Mouse (Mus musculus) heart, embryonic 11.5 days (tissue): ENCODE data around the gene Rbbp6. TPM values are rescaled to one million over a fixed set of nuclear protein-coding genes. Genes with fewer than 3 reads are reported as not detected.
A peak's percentile ranks its signal among the peaks of the same experiment; 100 is the strongest.

Source experiments
- ATAC-seq: fragments of 200-750 bp; cut with Nextera tagmentation; replicated peaks from 2 replicates; pipeline ENCODE4 v1.8.0; 2017; ENCODE audit warnings: moderate library complexity; ENCODE audit not compliant: insufficient number of reproducible peaks, low FRiP score, low TSS enrichment
- H3K27ac ChIP-seq: fragments of 300-500 bp; sonication (generic); 2 replicates; pipeline ENCODE4 v1.5.1; 2014; ENCODE audit warnings: mild to moderate bottlenecking, low read depth, low read length
- H3K27me3 ChIP-seq: fragments of 300-500 bp; sonication (generic); 2 replicates; pipeline ENCODE4 v1.6.1; 2014; ENCODE audit warnings: mild to moderate bottlenecking, low read length, mixed read lengths; ENCODE audit not compliant: control insufficient read depth, insufficient read depth
- H3K36me3 ChIP-seq: fragments of 300-500 bp; sonication (generic); 2 replicates; pipeline ENCODE4 v1.6.1; 2014; ENCODE audit warnings: mild to moderate bottlenecking, low read length, moderate library complexity, mixed read lengths; ENCODE audit not compliant: control insufficient read depth, insufficient read depth
- H3K4me1 ChIP-seq: fragments of 300-500 bp; sonication (generic); 2 replicates; pipeline ENCODE4 v1.6.1; 2014; ENCODE audit warnings: low read length; ENCODE audit not compliant: control insufficient read depth, insufficient read depth
- H3K4me2 ChIP-seq: fragments of 300-500 bp; sonication (generic); 2 replicates; pipeline ENCODE4 v1.6.1; 2014; ENCODE audit warnings: mild to moderate bottlenecking, moderate library complexity
- H3K4me3 ChIP-seq: fragments of 300-500 bp; sonication (generic); 2 replicates; pipeline ENCODE4 v1.5.1; 2014; ENCODE audit warnings: low read depth, low read length
- H3K9ac ChIP-seq: fragments of 300-500 bp; sonication (generic); 2 replicates; pipeline ENCODE4 v1.6.1; 2014; ENCODE audit warnings: mild to moderate bottlenecking, low read depth, low read length, moderate library complexity
- H3K9me3 ChIP-seq: fragments of 300-500 bp; sonication (generic); replicated peaks from 2 replicates; pipeline ENCODE4 v1.6.1; 2016; ENCODE audit warnings: low read length; ENCODE audit not compliant: control insufficient read depth
- WGBS: fragments of 180-500 bp; shearing (Covaris S2); extraction: QIAGEN DNeasy Blood & Tissue Kit; methylation state at CpG from one replicate; pipeline ENCODE4 v1.1.7; 2014; ENCODE audit not compliant: insufficient replicate concordance; 5-methylcytosine and 5-hydroxymethylcytosine counted together
- polyA plus RNA-seq: library from polyadenylated mRNA; unstranded; fragments of >200 nt; fragmentation: Nextera tagmentation; extraction: Ambion mirVana; gene quantifications from 2 replicates; pipeline ENCODE4 v1.2.1, GENCODE M21; 2014

Rbbp6 gene
- polyA plus RNA-seq, 1 experiment from 2014 or later = 30.1 TPM

DNA sequence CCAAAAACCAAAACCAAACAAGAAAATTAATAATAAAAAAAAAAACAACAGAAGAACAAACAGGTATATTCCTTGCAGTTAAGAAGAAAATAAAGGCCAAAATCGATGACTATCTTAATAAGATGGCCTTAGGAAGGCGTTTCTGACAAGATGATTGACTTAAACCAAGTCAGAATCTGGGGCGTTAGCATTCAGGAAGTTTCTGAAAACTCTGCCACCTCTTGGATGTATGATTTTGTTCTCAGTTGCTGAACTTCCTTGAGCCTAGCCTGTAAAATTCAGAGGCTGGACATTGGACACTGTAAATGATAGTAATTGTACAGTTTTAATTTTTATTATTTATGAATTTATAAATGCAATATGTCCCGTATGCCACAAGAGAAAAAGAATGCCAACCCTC, 3.3 kb downstream of the Rbbp6 start:
- Histone ChIP-seq H3K9ac (no peak overlapping the region), H3K9me3 (no peaks in the 10 kb centered on the region), H3K36me3 (peaks cover 6% of the 10 kb centered on the region; the same call in 1 of the 2 replicates), H3K4me1 (peaks cover 15% of the 10 kb centered on the region), H3K27ac (no peak overlapping the region), H3K4me2 (peak overlapping the region; percentile 94), H3K4me3 (no peak overlapping the region; the same call in 1 of the 2 replicates), H3K27me3 (no peaks in the 10 kb centered on the region)
- no peak for ATAC-seq
- whole genome bisulfite sequencing = 64% methylated on average over 4 of the region's 4 CpGs

DNA sequence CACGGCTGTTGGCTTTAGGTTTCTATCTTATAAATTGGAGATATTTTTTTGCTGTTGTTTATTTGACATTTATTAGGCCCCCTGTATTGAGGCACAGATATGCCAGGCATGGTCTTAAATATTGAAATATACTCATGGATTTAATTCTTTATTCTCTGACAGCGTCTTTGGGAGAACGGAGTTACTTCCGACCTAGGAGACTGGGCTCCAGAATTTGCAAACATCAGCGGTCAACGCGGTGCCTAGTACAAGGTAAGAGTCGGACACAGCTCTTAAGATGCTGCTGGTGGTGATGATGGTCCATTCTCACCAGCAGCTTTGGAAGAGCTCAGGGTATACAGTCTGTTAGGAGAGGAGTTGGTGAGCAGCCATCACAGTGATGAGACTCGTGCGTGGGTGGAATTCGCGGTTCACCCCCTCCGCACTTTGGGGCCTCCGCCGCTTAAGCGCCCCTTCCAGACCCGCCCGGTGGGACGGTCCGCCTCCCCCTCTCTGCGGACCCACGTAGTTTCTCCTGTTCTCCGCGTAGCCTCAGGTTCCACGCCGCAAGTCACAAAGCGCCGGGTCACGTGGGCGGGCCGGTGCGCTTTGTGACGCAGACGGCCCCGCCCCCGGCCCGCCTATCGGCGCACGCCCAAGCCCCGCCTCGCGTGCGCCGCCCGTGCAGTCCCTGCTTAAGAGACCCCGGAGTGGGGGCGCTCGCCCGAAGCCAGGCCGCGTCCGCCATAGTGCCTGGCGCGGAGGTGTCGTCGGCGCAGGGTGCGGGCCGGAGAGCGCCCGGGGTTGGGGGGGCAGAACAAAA, 3.9 kb downstream of the Rbbp6 start:
- Histone ChIP-seq H3K27ac (peak overlapping the region; percentile 94), H3K4me1 (peaks cover 15% of the 10 kb centered on the region), H3K4me3 (peak overlapping the region; percentile 98), H3K27me3 (no peaks in the 10 kb centered on the region), H3K9ac (peak overlapping the region; percentile 100), H3K36me3 (peaks cover 6% of the 10 kb centered on the region; the same call in 1 of the 2 replicates), H3K9me3 (no peaks in the 10 kb centered on the region), H3K4me2 (peak overlapping the region; percentile 94)
- WGBS = under 1% methylated on average over 62 of the region's 62 CpGs
- peak; percentile 97 for ATAC-seq

DNA sequence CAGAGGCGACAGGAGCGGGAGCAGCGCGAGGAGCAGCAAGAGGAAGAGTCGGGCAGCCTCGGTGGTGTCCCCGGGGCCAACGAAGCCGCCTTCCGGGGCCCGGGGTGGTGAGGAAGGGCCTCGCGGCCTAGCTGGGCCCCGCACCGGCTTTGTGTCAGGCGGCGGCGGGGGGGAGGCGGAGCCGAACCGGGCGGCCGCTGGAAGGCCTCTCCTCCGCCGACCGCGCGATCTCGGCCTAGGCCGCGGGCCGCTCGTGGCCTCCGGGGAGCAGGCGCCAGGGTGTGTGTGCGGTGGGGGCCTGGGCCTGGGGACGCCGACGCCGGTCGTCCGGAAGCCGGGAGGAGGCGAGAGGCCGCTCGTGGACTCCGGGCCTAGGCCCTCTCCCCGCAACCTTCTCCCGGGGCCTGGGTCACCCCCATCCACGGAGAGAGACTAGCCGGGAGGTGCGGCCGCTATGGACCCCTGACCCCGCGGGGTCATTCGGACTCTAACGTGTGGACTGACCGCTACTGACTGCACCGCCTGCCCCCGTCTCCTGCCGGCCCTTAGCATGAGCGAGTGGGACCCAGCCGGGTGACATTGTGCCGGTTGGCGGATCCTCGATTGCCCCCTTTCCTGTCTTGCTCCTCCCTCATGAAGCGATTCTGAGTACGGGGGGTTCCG, 4.8 kb downstream of the Rbbp6 start:
- H3K9ac ChIP-seq = peak overlapping the region; percentile 100
- H3K27ac ChIP-seq = peak overlapping the region; percentile 94
- peak overlapping the region; percentile 98 for H3K4me3 ChIP-seq
- peaks cover 6% of the 10 kb centered on the region; the same call in 1 of the 2 replicates for H3K36me3 ChIP-seq
- H3K9me3 ChIP-seq = no peaks in the 10 kb centered on the region
- ATAC-seq = peak; percentile 60
- H3K4me1 ChIP-seq = peaks cover 15% of the 10 kb centered on the region
- WGBS = under 1% methylated on average over 55 of the region's 69 CpGs
- peak overlapping the region; percentile 94 for H3K4me2 ChIP-seq
- H3K27me3 ChIP-seq = no peaks in the 10 kb centered on the region

DNA sequence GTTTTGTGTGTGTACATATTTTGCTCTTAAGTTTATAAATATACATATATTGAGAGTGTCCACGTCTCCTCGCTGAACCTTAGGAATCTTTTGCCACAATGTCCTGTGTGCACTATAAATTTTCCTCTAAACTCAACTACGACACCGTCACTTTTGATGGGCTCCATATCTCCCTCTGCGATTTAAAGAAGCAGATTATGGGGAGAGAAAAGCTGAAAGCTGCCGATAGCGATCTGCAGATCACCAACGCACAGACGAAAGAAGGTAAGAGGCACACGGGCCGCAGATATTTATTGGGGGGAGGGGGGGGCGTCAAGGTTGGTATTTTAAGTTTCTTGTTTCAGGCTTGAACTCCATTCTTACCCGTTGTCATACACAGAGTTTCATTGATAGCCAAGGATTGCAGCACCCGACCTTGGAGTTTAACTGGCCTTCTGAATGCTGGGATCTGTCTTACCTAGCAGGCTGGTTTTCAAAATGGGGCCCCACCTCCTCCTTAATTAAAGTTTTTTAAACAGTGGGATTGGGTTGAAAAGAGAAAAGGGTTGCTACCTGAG, 5.5 kb downstream of the Rbbp6 start:
- Histone ChIP-seq H3K27ac (no peak overlapping the region), H3K27me3 (no peaks in the 10 kb centered on the region), H3K4me2 (peak overlapping the region; percentile 94), H3K9me3 (no peaks in the 10 kb centered on the region), H3K9ac (peak overlapping the region; percentile 100), H3K4me1 (peaks cover 15% of the 10 kb centered on the region), H3K36me3 (peaks cover 6% of the 10 kb centered on the region; the same call in 1 of the 2 replicates), H3K4me3 (peak overlapping the region; percentile 98)
- 1% methylated on average over 14 of the region's 14 CpGs for WGBS
- ATAC-seq = no peak

DNA sequence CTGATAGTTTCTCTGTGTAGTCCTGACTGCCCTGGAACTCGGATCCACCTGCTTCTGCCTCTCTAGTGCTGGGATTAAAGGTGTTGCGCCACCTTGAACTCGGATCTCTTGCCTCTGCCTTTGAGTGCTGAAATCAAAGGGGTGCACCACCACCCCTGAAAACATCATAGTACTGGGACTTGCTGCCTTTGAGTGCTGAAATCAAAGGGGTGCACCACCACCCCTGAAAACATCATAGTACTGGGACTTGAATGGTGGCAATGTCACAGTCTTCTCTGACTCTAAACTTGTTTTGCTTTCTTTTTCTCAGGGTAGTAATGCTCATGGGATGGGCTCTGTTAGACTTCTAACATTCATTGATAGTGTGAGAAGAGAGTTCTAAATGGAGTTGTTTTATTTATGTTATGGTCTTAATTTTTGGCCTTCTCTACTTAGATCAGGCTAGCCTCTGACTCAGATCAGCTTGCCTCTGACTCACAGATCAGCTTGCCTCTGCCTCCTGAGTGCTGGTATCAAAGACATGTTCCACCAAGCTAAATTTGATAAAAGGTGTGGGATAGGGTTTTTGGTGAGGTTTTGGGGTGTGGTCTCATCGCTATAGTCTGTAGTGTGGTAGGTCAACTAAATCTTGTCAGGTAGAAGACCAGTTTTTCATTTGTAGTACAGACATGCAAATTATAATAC, 6.7 kb downstream of the Rbbp6 start:
- Histone ChIP-seq H3K27ac (no peak overlapping the region), H3K9ac (no peak overlapping the region), H3K9me3 (no peaks in the 10 kb centered on the region), H3K4me1 (peaks cover 15% of the 10 kb centered on the region), H3K4me3 (peak overlapping the region; percentile 98), H3K36me3 (peaks cover 6% of the 10 kb centered on the region; the same call in 1 of the 2 replicates), H3K4me2 (peak overlapping the region; percentile 94), H3K27me3 (no peaks in the 10 kb centered on the region)
- WGBS = 78% methylated on average over 4 of the region's 4 CpGs
- no peak for ATAC-seq

DNA sequence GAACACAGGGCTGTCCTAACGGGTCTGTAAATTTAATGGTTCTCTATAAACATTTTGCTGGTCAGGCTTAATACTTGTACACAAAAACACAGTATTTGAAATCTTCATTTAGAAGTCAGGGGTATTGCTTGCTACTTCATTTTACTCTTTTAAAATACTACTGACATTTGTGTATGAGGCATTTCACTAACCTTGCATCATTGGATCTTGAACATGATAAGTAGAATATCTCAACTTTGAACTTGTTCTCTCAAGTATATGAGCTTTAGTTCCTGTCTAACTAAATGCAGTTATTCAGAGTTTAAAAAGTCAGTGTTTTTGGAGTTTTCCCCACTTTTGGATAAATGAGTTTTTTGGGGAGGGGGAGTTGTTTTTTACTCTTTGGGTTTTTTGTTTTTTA, 14.0 kb downstream of the Rbbp6 start:
- no peaks in the 10 kb centered on the region for H3K4me1 ChIP-seq
- no peak overlapping the region for H3K4me2 ChIP-seq
- no peaks in the 10 kb centered on the region for H3K9me3 ChIP-seq
- no peaks in the 10 kb centered on the region; the same call in none of the 2 replicates for H3K36me3 ChIP-seq
- no peak overlapping the region for H3K9ac ChIP-seq
- WGBS = 92% methylated on average over 1 of the region's 1 CpGs
- H3K4me3 ChIP-seq = no peak overlapping the region
- H3K27me3 ChIP-seq = no peaks in the 10 kb centered on the region
- no peak for ATAC-seq
- no peak overlapping the region for H3K27ac ChIP-seq

DNA sequence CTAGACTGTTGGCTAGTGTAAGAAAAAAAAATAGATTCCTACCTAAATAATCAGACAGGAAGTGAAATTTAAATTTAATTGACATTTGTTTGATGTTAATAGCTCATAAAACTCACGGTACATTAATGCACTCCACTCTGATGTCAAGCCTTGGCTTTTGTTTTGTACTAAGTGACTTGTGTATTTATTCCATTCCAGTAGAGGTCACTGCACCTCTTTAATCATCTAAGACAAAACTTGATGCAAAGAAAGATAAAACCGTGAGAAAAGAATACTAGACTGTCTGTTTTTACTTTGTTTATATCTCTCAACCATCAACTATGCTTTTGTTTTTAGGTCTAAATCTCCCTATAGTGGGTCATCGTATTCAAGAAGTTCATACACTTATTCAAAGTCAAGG, 32.7 kb downstream of the Rbbp6 start:
- ATAC-seq = no peak
- H3K9me3 ChIP-seq = no peaks in the 10 kb centered on the region
- no peak overlapping the region for H3K27ac ChIP-seq
- peaks cover 37% of the 10 kb centered on the region for H3K36me3 ChIP-seq
- WGBS = 92% methylated on average over 3 of the region's 3 CpGs
- H3K4me2 ChIP-seq = no peak overlapping the region
- H3K4me3 ChIP-seq = no peak overlapping the region
- no peak overlapping the region for H3K9ac ChIP-seq
- H3K27me3 ChIP-seq = no peaks in the 10 kb centered on the region
- H3K4me1 ChIP-seq = no peaks in the 10 kb centered on the region

DNA sequence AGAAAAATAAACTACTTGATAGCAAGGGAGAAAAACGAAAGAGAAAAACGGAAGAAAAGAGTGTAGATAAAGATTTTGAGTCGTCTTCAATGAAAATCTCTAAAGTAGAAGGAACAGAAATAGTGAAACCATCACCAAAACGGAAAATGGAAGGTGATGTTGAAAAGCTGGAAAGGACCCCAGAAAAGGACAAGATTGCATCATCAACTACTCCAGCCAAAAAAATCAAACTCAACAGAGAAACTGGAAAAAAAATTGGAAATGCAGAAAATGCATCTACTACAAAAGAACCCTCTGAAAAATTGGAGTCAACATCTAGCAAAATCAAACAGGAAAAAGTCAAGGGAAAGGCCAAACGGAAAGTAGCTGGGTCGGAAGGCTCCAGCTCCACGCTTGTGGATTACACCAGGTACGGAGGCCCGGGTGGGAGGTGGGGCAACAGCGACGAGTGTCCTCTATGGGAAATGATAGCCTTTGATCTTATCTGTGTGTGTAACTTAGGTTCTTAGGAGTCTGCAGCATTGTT, 34.4 kb downstream of the Rbbp6 start:
- Histone ChIP-seq H3K9ac (no peak overlapping the region), H3K36me3 (peaks cover 48% of the 10 kb centered on the region), H3K27ac (no peak overlapping the region), H3K27me3 (no peaks in the 10 kb centered on the region), H3K9me3 (no peaks in the 10 kb centered on the region), H3K4me3 (no peak overlapping the region), H3K4me1 (no peaks in the 10 kb centered on the region), H3K4me2 (no peak overlapping the region)
- 80% methylated on average over 11 of the region's 11 CpGs for WGBS
- no peak for ATAC-seq
